Mouse (Mus musculus) embryonic fibroblast, embryonic 13.5 days (primary cell): ENCODE data around the gene H6pd.

ENCODE experiments used
- CTCF ChIP-seq: IDR thresholded peaks from 2 replicates; pipeline ENCODE4 v1.5.1; 2011; ENCODE audit warnings: mild to moderate bottlenecking, control low read depth, low read length, moderate library complexity, borderline replicate concordance; ENCODE audit not compliant: insufficient read depth
- POLR2A ChIP-seq: IDR thresholded peaks from 2 replicates; pipeline ENCODE4 v1.6.1; 2011; ENCODE audit warnings: low read depth, mild to moderate bottlenecking, control low read depth, low read length, moderate library complexity

DNA sequence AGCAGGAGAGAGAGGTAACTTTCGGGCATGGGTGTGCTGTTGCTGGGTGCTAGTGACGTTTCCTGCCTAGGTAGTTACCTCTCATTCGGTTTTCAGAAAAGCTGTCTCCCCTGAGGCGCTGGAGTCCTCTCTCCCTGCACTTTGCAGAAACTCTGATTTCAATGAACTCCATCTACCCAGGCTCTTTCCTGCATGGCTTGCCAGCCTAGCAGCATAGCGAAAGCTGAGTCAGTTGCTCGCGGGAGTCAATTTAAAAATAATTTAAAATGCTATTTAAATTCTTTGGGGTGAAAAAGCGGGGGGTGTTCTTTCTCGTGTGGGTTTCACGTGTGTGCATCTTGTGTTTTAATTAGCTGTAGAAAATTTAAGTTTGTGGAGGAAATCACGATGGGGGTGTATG lies 21.1 kb upstream of the H6pd start:
- TF ChIP-seq CTCF (no peak), POLR2A (no peak)
